32 mouse cellular contexts compared by ENCODE assay signal in the genomic region with DNA sequence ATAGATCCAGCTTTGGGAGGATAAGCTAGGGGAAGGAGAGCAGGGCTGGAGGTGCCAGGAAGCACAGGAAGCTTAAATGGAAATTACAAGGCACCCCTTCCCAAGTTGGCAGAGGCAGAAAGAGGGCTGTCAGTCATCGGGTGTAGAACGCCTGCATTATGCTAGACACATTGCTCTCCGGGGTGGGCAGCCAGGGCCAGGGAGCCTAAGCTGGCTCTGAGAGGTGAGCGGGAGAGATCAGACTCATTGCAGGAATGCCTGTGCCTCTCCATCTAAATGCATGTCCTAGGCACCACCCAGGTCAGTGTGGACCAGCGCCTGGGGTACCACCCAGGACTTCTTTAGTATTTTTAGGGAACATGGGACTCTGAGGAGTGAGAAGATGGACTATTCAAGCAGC.
"Had no signal": no experiment of that assay in that cellular context is flagged by ENCODE, and none has a peak within 500 bp of the region (broad histone marks: within the 10 kb centered on the region; RNA-seq: fewer than 3 reads in every experiment).

No protein-coding gene starts in this region.

- H3K4me3 ChIP-seq: left cerebral cortex, adult 2 months; limb, embryonic 10.5 days; limb, embryonic 12.5 days; limb, embryonic 13.5 days; limb, embryonic 15.5 days; liver, embryonic 12.5 days; liver, embryonic 13.5 days; liver, embryonic 15.5 days; lung, embryonic 15.5 days; megakaryocyte, embryonic 14.5 days; midbrain, embryonic 10.5 days; midbrain, embryonic 12.5 days; midbrain, embryonic 13.5 days; midbrain, embryonic 15.5 days; myocyte had no signal

- H3K27me3 ChIP-seq: limb, embryonic 12.5 days; limb, embryonic 13.5 days; limb, embryonic 15.5 days; liver, embryonic 12.5 days; liver, embryonic 13.5 days; liver, embryonic 15.5 days; lung, embryonic 15.5 days; megakaryocyte, embryonic 14.5 days; midbrain, embryonic 12.5 days; midbrain, embryonic 13.5 days; midbrain, embryonic 15.5 days had no signal

- H3K27ac ChIP-seq: left cerebral cortex, adult 2 months; limb, embryonic 10.5 days; limb, embryonic 12.5 days; limb, embryonic 13.5 days; limb, embryonic 15.5 days; liver, embryonic 12.5 days; liver, embryonic 13.5 days; liver, embryonic 14.5 days; liver, embryonic 15.5 days; lung, embryonic 15.5 days; macrophage; midbrain, embryonic 10.5 days; midbrain, embryonic 12.5 days; midbrain, embryonic 13.5 days; midbrain, embryonic 15.5 days had no signal

- DNase-seq: left cerebral cortex, postnatal 4 days; liver; liver, embryonic 13.5 days; liver, postnatal 0 days; lung, adult 18-20 months; lung, adult 2 months; lung, embryonic 14.5 days; lung, postnatal 10 days; lung, postnatal 14 days; lung, postnatal 36 days; lung, postnatal 4 days; midbrain, embryonic 14.5 days had no signal

- H3K9ac ChIP-seq: limb, embryonic 12.5 days; limb, embryonic 13.5 days; limb, embryonic 15.5 days; liver, embryonic 12.5 days; liver, embryonic 13.5 days; liver, embryonic 14.5 days; liver, embryonic 15.5 days; liver, postnatal 0 days; lung, embryonic 14.5 days; lung, embryonic 15.5 days; midbrain, embryonic 12.5 days; midbrain, embryonic 13.5 days; midbrain, embryonic 15.5 days had no signal

- H3K9me3 ChIP-seq: limb, embryonic 10.5 days; limb, embryonic 12.5 days; limb, embryonic 13.5 days; limb, embryonic 15.5 days; liver, embryonic 12.5 days; liver, embryonic 13.5 days; liver, embryonic 15.5 days; lung, embryonic 15.5 days; megakaryocyte, embryonic 14.5 days; midbrain, embryonic 10.5 days; midbrain, embryonic 12.5 days; midbrain, embryonic 13.5 days; midbrain, embryonic 15.5 days had no signal

- H3K4me2 ChIP-seq: limb, embryonic 12.5 days; limb, embryonic 13.5 days; limb, embryonic 15.5 days; liver, embryonic 11.5 days; liver, embryonic 12.5 days; liver, embryonic 13.5 days; liver, embryonic 15.5 days; lung, embryonic 14.5 days; lung, embryonic 15.5 days; midbrain, embryonic 11.5 days; midbrain, embryonic 12.5 days; midbrain, embryonic 13.5 days; midbrain, embryonic 15.5 days had no signal

- ATAC-seq: liver, embryonic 12.5 days; liver, postnatal 0 days; lung, postnatal 0 days; midbrain, embryonic 13.5 days; midbrain, embryonic 15.5 days; midbrain, embryonic 16.5 days had no signal

- H3K36me3 ChIP-seq: limb, embryonic 12.5 days; lung, embryonic 15.5 days; midbrain, embryonic 12.5 days; midbrain, embryonic 13.5 days; midbrain, embryonic 15.5 days had no signal
